In the genomic region with DNA sequence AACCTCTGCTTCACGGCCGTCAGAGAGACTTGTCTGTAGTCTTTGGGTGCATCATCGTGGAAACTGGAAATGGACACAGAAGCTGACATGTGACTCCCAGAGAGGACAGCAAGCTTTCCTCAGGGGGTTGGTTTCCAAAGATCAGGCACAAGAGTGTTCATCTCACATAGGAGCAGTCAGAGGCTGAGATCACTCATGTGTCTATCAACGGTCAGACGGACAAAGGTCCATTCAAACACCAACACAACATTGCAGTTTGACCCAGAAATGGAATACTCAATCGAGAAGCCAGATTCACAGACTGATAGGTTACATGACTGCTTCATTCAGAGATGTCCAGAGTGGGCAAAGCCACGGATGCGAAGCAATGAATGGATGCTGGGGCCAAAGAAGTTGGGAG, we compare ENCODE assay signal across 19 mouse cellular contexts. TPM values are rescaled to one million over a fixed set of nuclear protein-coding genes. Genes with fewer than 3 reads are reported as not detected.
A peak's percentile ranks its signal among the peaks of the same experiment; 100 is the strongest.
DNase-seq lines count a peak whose midpoint lies in the region; ATAC-seq and TF ChIP-seq lines count a peak whose summit lies in the region.
"Had no signal": no experiment of that assay in that cellular context is flagged by ENCODE, and none has a peak within 500 bp of the region (broad histone marks: within the 10 kb centered on the region; RNA-seq: fewer than 3 reads in every experiment).

No protein-coding gene starts in this region.

- intact Hi-C loops in left cerebral cortex, postnatal 10 days (cut with DNase I) = no loop called here

- peaks cover 6% of the 10 kb centered on the region; the same call in 1 of the 2 replicates for H3K9me3 ChIP-seq in erythroblast, embryonic 14.5 days (ENCODE audit: control insufficient read depth, low read length)
- H3K9me3 ChIP-seq in intestine, postnatal 0 days (ENCODE audit: control insufficient read depth) = no peaks in the 10 kb centered on the region
- no peaks in the 10 kb centered on the region for H3K9me3 ChIP-seq in intestine, embryonic 15.5 days
- H3K9me3 ChIP-seq in liver, embryonic 12.5 days (replicated peaks) = no peaks in the 10 kb centered on the region
- no peaks in the 10 kb centered on the region for H3K9me3 ChIP-seq in liver, embryonic 16.5 days (replicated peaks; ENCODE audit: control insufficient read depth, low read length)
- H3K9me3 ChIP-seq: forebrain, embryonic 15.5 days; heart, embryonic 13.5 days had no signal

- DNase-seq in left cerebral cortex, postnatal 10 days (ENCODE audit: extremely low spot score in 1 of 2, low spot score in 2 of 2) = no peak
- DNase-seq in B cell, adult 2 months = no peak
- DNase-seq: adrenal gland, adult 2 months; adrenal gland, postnatal 25 days; cerebellum, adult 11 months; cerebellum, adult 9-10 months; cerebellum, postnatal 25 days; gastrocnemius, postnatal 36 days; heart, postnatal 36 days had no signal

- no peak overlapping the region for H3K4me2 ChIP-seq in intestine, postnatal 0 days (replicated peaks; ENCODE audit: low read depth)
- no peak overlapping the region for H3K4me2 ChIP-seq in intestine, embryonic 15.5 days (replicated peaks)
- peak overlapping the region; percentile 50 for H3K4me2 ChIP-seq in liver, embryonic 12.5 days
- peak overlapping the region; percentile 44 for H3K4me2 ChIP-seq in liver, embryonic 16.5 days (ENCODE audit: low read depth, low read length)
- H3K4me2 ChIP-seq: forebrain, embryonic 15.5 days; heart, embryonic 13.5 days had no signal

- H3K9ac ChIP-seq in intestine, postnatal 0 days (ENCODE audit: low read depth, low read length) = no peak overlapping the region
- no peak overlapping the region for H3K9ac ChIP-seq in intestine, embryonic 15.5 days
- peak overlapping the region; percentile 60 for H3K9ac ChIP-seq in liver, embryonic 12.5 days
- peak overlapping the region; percentile 11; the same call in 1 of the 2 replicates for H3K9ac ChIP-seq in liver, embryonic 16.5 days (ENCODE audit: low read depth, low read length)
- H3K9ac ChIP-seq: forebrain, embryonic 15.5 days had no signal

- TF ChIP-seq CTCF in intestine, postnatal 0 days (IDR thresholded peaks at IDR 0.05; ENCODE audit: low read depth) = no peak

- peaks cover 78% of the 10 kb centered on the region for H3K4me1 ChIP-seq in erythroblast, embryonic 14.5 days (ENCODE audit: control insufficient read depth)
- H3K4me1 ChIP-seq in intestine, postnatal 0 days (replicated peaks; ENCODE audit: control insufficient read depth, insufficient read depth, low read length) = no peaks in the 10 kb centered on the region
- H3K4me1 ChIP-seq in intestine, embryonic 15.5 days (replicated peaks) = no peaks in the 10 kb centered on the region
- H3K4me1 ChIP-seq in liver, embryonic 12.5 days = peaks cover 64% of the 10 kb centered on the region
- peaks cover 38% of the 10 kb centered on the region for H3K4me1 ChIP-seq in liver, embryonic 16.5 days (ENCODE audit: control insufficient read depth, low read depth, low read length)
- H3K4me1 ChIP-seq: forebrain, embryonic 15.5 days; heart, embryonic 13.5 days had no signal

- ATAC-seq in erythroblast, adult 5-6 weeks (replicated peaks; ENCODE audit: low FRiP score, poor library complexity, severe bottlenecking) = no peak
- no peak; the same call in 1 of the 2 replicates for ATAC-seq in intestine, postnatal 0 days
- ATAC-seq in intestine, embryonic 15.5 days = no peak
- ATAC-seq in liver, embryonic 12.5 days = no peak
- no peak for ATAC-seq in liver, embryonic 16.5 days (ENCODE audit: low read depth)
- ATAC-seq: forebrain, embryonic 15.5 days; hindbrain, postnatal 0 days had no signal

- H3K4me3 ChIP-seq in erythroblast, embryonic 14.5 days (replicated peaks) = peak overlapping the region; percentile 47
- no peak overlapping the region for H3K4me3 ChIP-seq in intestine, postnatal 0 days (ENCODE audit: low read depth, low read length)
- no peak overlapping the region for H3K4me3 ChIP-seq in intestine, embryonic 15.5 days (replicated peaks)
- H3K4me3 ChIP-seq in liver, embryonic 12.5 days = peak overlapping the region; percentile 9; the same call in 1 of the 2 replicates
- H3K4me3 ChIP-seq in liver, embryonic 16.5 days (ENCODE audit: low read depth, low read length) = no peak overlapping the region
- H3K4me3 ChIP-seq: forebrain, embryonic 15.5 days; heart, embryonic 13.5 days had no signal

- 80% methylated on average over 8 of the region's 8 CpGs for WGBS in intestine, postnatal 0 days
- WGBS in intestine, embryonic 15.5 days = 90% methylated on average over 8 of the region's 8 CpGs
- 87% methylated on average over 8 of the region's 8 CpGs for WGBS in liver, embryonic 12.5 days (ENCODE audit: insufficient replicate concordance)
- WGBS in liver, embryonic 16.5 days (ENCODE audit: insufficient replicate concordance) = 82% methylated on average over 8 of the region's 8 CpGs

- H3K27me3 ChIP-seq in erythroblast, embryonic 14.5 days (ENCODE audit: control insufficient read depth) = no peaks in the 10 kb centered on the region; the same call in 1 of the 2 replicates
- no peaks in the 10 kb centered on the region for H3K27me3 ChIP-seq in intestine, postnatal 0 days (replicated peaks; ENCODE audit: control insufficient read depth, insufficient read depth, low read length)
- no peaks in the 10 kb centered on the region for H3K27me3 ChIP-seq in intestine, embryonic 15.5 days (replicated peaks)
- no peaks in the 10 kb centered on the region for H3K27me3 ChIP-seq in liver, embryonic 12.5 days (replicated peaks)
- H3K27me3 ChIP-seq in liver, embryonic 16.5 days (ENCODE audit: control insufficient read depth, insufficient read depth, low read depth, low read length) = no peaks in the 10 kb centered on the region
- H3K27me3 ChIP-seq: CH12.LX; forebrain, embryonic 15.5 days; heart, embryonic 13.5 days had no signal

- 0 out of 2 replicates have a peak overlapping the region, but pooled peaks have one; percentile 15 for H3K27ac ChIP-seq in intestine, postnatal 0 days (ENCODE audit: low read depth, low read length)
- H3K27ac ChIP-seq in intestine, embryonic 15.5 days = no peak overlapping the region
- peak overlapping the region; percentile 97 for H3K27ac ChIP-seq in liver, embryonic 12.5 days
- H3K27ac ChIP-seq in liver, embryonic 16.5 days (ENCODE audit: low read length) = peak overlapping the region; percentile 92
- H3K27ac ChIP-seq: forebrain, embryonic 15.5 days; heart, embryonic 13.5 days; hindbrain, postnatal 0 days had no signal

- peaks cover 97% of the 10 kb centered on the region for H3K36me3 ChIP-seq in erythroblast, embryonic 14.5 days (ENCODE audit: control insufficient read depth)
- peaks cover 72% of the 10 kb centered on the region for H3K36me3 ChIP-seq in intestine, postnatal 0 days (ENCODE audit: control insufficient read depth, insufficient read depth)
- H3K36me3 ChIP-seq in intestine, embryonic 15.5 days = peaks cover 51% of the 10 kb centered on the region
- peaks cover 100% of the 10 kb centered on the region for H3K36me3 ChIP-seq in liver, embryonic 12.5 days
- peaks cover 91% of the 10 kb centered on the region for H3K36me3 ChIP-seq in liver, embryonic 16.5 days (ENCODE audit: control insufficient read depth, insufficient read depth)

RNA-seq across cellular contexts. Expression of a gene that starts 6.1 kb away (rescaled TPM):
- polyA plus RNA-seq in erythroblast, embryonic 14.5 days (2012) = 5.8 and 7.7 TPM in 2 replicates
- 5.6 and 10.9 TPM in 2 replicates for total RNA-seq in erythroblast, adult 5-6 weeks (2015; ENCODE audit: low replicate concordance)
- total RNA-seq in erythroblast, adult 5-6 weeks (2017; ENCODE audit: low replicate concordance) = 6.0 and 6.8 TPM in 2 replicates
- 6.8 and 7.3 TPM in 2 replicates for polyA plus RNA-seq in intestine, postnatal 0 days (2015; fragmentation: Nextera tagmentation; extraction: Ambion mirVana)
- 9.9 and 10.1 TPM in 2 replicates for polyA plus RNA-seq in intestine, embryonic 15.5 days (2015; fragmentation: Nextera tagmentation; extraction: Ambion mirVana)
- 12.3 and 12.6 TPM in 2 replicates for polyA plus RNA-seq in liver, embryonic 12.5 days (2016; fragmentation: Nextera tagmentation; extraction: Ambion mirVana)
- polyA plus RNA-seq in liver, embryonic 16.5 days (2015; fragmentation: Nextera tagmentation; extraction: Ambion mirVana) = 7.1 and 7.4 TPM in 2 replicates
- total RNA-seq in left cerebral cortex, postnatal 10 days (2021) = 10 to 100 TPM in 1 of 2 experiments, 1 to 10 TPM in 1; 8.9 to 10.4 TPM

RNA-seq across cellular contexts. Expression of a gene that starts 17.4 kb away (rescaled TPM):
- 0.36 and 0.47 TPM in 2 replicates for polyA plus RNA-seq in erythroblast, embryonic 14.5 days (2012)
- not detected in 2 replicates for total RNA-seq in erythroblast, adult 5-6 weeks (2015; ENCODE audit: low replicate concordance)
- not detected in 2 replicates for total RNA-seq in erythroblast, adult 5-6 weeks (2017; ENCODE audit: low replicate concordance)
- polyA plus RNA-seq in intestine, postnatal 0 days (2015; fragmentation: Nextera tagmentation; extraction: Ambion mirVana) = 2.0 and 2.1 TPM in 2 replicates
- polyA plus RNA-seq in intestine, embryonic 15.5 days (2015; fragmentation: Nextera tagmentation; extraction: Ambion mirVana) = 5.9 and 6.2 TPM in 2 replicates
- 2.1 and 2.7 TPM in 2 replicates for polyA plus RNA-seq in liver, embryonic 12.5 days (2016; fragmentation: Nextera tagmentation; extraction: Ambion mirVana)
- 0.65 and 0.78 TPM in 2 replicates for polyA plus RNA-seq in liver, embryonic 16.5 days (2015; fragmentation: Nextera tagmentation; extraction: Ambion mirVana)
- 10 to 100 TPM; 13.1 to 14.4 TPM for total RNA-seq in left cerebral cortex, postnatal 10 days (2021)

RNA-seq across cellular contexts. Expression of a gene that starts 21.4 kb away (rescaled TPM):
- polyA plus RNA-seq in erythroblast, embryonic 14.5 days (2012) = 0.44 and 0.61 TPM in 2 replicates
- total RNA-seq in erythroblast, adult 5-6 weeks (2015; ENCODE audit: low replicate concordance) = 2.3 TPM in 2 replicates
- total RNA-seq in erythroblast, adult 5-6 weeks (2017; ENCODE audit: low replicate concordance) = 0.98 and 1.6 TPM in 2 replicates
- polyA plus RNA-seq in intestine, postnatal 0 days (2015; fragmentation: Nextera tagmentation; extraction: Ambion mirVana) = 3.1 and 3.4 TPM in 2 replicates
- 4.7 and 5.9 TPM in 2 replicates for polyA plus RNA-seq in intestine, embryonic 15.5 days (2015; fragmentation: Nextera tagmentation; extraction: Ambion mirVana)
- 11.1 and 11.9 TPM in 2 replicates for polyA plus RNA-seq in liver, embryonic 12.5 days (2016; fragmentation: Nextera tagmentation; extraction: Ambion mirVana)
- 7.0 and 7.4 TPM in 2 replicates for polyA plus RNA-seq in liver, embryonic 16.5 days (2015; fragmentation: Nextera tagmentation; extraction: Ambion mirVana)
- 10 to 100 TPM; 70.4 to 74.8 TPM for total RNA-seq in left cerebral cortex, postnatal 10 days (2021)

RNA-seq across cellular contexts. Expression of a gene that starts 24.6 kb away (rescaled TPM):
- 14.4 and 15.8 TPM in 2 replicates for polyA plus RNA-seq in erythroblast, embryonic 14.5 days (2012)
- 16.1 and 24.7 TPM in 2 replicates for total RNA-seq in erythroblast, adult 5-6 weeks (2015; ENCODE audit: low replicate concordance)
- total RNA-seq in erythroblast, adult 5-6 weeks (2017; ENCODE audit: low replicate concordance) = 42.2 and 65.5 TPM in 2 replicates
- polyA plus RNA-seq in intestine, postnatal 0 days (2015; fragmentation: Nextera tagmentation; extraction: Ambion mirVana) = 7.8 and 8.6 TPM in 2 replicates
- 50.1 and 51.9 TPM in 2 replicates for polyA plus RNA-seq in intestine, embryonic 15.5 days (2015; fragmentation: Nextera tagmentation; extraction: Ambion mirVana)
- polyA plus RNA-seq in liver, embryonic 12.5 days (2016; fragmentation: Nextera tagmentation; extraction: Ambion mirVana) = 93.7 and 95.4 TPM in 2 replicates
- 72.1 and 75.2 TPM in 2 replicates for polyA plus RNA-seq in liver, embryonic 16.5 days (2015; fragmentation: Nextera tagmentation; extraction: Ambion mirVana)
- 1 to 10 TPM; 6.2 to 7.2 TPM for total RNA-seq in left cerebral cortex, postnatal 10 days (2021)

RNA-seq across cellular contexts. Expression of a gene that starts 57.2 kb away (rescaled TPM):
- polyA plus RNA-seq in erythroblast, embryonic 14.5 days (2012) = 65.8 and 80.2 TPM in 2 replicates
- total RNA-seq in erythroblast, adult 5-6 weeks (2015; ENCODE audit: low replicate concordance) = 160 and 166 TPM in 2 replicates
- total RNA-seq in erythroblast, adult 5-6 weeks (2017; ENCODE audit: low replicate concordance) = 53.8 and 97.7 TPM in 2 replicates
- 1,362 and 1,364 TPM in 2 replicates for polyA plus RNA-seq in intestine, postnatal 0 days (2015; fragmentation: Nextera tagmentation; extraction: Ambion mirVana)
- 572 and 634 TPM in 2 replicates for polyA plus RNA-seq in intestine, embryonic 15.5 days (2015; fragmentation: Nextera tagmentation; extraction: Ambion mirVana)
- polyA plus RNA-seq in liver, embryonic 12.5 days (2016; fragmentation: Nextera tagmentation; extraction: Ambion mirVana) = 371 and 388 TPM in 2 replicates
- 352 and 382 TPM in 2 replicates for polyA plus RNA-seq in liver, embryonic 16.5 days (2015; fragmentation: Nextera tagmentation; extraction: Ambion mirVana)
- 1,000 to 10,000 TPM; 1,322 to 1,387 TPM for total RNA-seq in left cerebral cortex, postnatal 10 days (2021)

Comparison
In these comparisons a context has a peak if more than half of its experiments do, and no peak if none do; other contexts are left out.
1. H3K4me3 ChIP-seq: peak in erythroblast, embryonic 14.5 days (single experiment) and liver, embryonic 12.5 days (single experiment); none in intestine, postnatal 0 days (single experiment), intestine, embryonic 15.5 days (single experiment) and liver, embryonic 16.5 days (single experiment).
2. H3K4me2 ChIP-seq: peak in liver, embryonic 12.5 days (single experiment) and liver, embryonic 16.5 days (single experiment); none in intestine, postnatal 0 days (single experiment) and intestine, embryonic 15.5 days (single experiment).
3. H3K9ac ChIP-seq: peak in liver, embryonic 12.5 days (single experiment) and liver, embryonic 16.5 days (single experiment); none in intestine, postnatal 0 days (single experiment) and intestine, embryonic 15.5 days (single experiment).